Mouse (Mus musculus): ENCODE measurements around the gene Vac14. TPM values are rescaled to one million over a fixed set of nuclear protein-coding genes. Genes with fewer than 3 reads are reported as not detected.

Gene Vac14
- total RNA-seq, 2 experiments from 2014 or later = 23.6 to 24.1 TPM

DNA sequence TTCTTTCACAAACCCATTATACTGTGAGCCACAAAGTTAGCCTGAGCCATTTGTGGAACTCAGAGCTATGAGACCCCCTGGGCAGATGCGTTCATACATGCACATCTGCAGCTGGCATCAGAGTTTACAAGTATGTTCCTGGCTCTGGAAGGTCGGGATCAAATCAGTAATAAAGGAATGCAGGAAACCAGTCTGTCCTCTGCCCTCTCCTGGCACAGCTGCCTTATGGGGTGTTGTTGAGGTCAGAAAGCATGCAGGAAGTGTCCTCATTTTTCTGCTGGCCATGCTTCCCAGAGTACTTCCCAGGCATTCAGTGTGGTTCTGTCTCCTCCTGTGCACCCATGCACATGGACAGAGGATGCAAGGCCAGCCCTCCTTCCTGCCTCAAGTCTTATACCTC lies 54.8 kb downstream of the Vac14 start:
- DNase-seq (ENCODE audit: low spot score in 2 of 2) = no peak
- intact Hi-C loops (cut with DNase I) = no loop called here

DNA sequence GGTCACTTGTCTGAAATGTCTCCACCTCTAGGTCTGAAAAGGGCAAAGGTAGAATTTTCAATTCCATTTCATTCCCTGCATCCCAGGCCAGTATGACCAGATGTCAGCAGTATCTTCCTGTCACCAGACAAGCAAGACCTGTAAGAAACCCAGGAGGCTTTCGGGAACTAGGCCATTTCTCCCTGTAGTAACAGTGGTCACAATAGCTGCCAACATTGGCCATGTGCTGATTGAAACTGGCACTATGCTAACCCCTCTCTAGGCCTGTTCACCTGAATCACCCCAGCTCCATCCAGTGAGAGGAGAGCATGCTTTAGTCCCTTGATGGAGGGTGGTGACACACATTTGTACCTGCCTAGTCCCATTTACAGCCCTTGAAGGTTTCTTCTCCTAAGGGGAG lies 56.2 kb downstream of the Vac14 start:
- intact Hi-C loops (cut with DNase I) = no loop called here
- no peak for DNase-seq (ENCODE audit: low spot score in 2 of 2)

DNA sequence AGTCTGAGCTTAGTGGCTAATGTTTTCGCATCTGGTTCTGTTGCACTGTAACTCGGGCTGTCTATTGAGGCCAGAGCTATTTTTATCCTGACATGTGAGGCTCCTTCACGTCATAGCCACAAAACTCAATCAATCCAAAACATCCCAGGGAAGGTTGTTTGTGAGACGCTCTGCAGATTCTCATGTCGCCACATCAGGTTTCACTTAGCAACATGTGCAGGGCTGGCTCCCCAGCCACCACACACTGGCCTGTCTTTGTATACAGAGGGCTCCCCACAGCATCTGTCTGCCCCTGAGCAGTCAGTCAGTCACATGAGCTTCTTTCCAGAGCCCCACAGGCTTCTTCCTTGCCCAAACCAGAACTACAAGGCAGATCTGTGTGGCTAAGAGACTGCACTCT lies 58.3 kb downstream of the Vac14 start:
- intact Hi-C loops (cut with DNase I) = no loop called here
- no peak for DNase-seq (ENCODE audit: low spot score in 2 of 2)

DNA sequence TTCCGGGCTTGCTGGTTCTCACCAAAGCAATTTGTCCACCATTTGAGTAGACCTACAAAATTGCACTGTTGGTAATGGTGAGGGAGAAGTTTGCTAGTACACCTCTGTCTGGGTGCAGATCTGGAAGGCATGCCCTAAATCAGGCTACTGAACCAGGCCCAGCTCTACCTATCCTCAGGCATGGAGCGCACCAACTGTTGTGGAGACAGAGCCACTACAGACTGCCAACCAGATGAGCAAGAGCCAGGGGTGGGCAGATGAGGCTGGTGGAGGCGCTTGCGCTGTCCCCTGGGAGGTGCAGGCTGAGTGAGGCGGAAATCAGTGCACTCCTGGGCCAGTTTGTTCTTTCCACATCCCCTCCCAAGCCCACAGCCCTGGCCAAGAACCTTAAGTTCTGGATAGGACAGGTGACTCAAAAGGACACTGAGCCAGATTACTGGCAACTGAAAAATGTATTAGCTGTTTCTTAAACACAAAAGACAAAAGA lies 58.8 kb downstream of the Vac14 start:
- intact Hi-C loops (cut with DNase I) = no loop called here
- no peak for DNase-seq (ENCODE audit: low spot score in 2 of 2)

DNA sequence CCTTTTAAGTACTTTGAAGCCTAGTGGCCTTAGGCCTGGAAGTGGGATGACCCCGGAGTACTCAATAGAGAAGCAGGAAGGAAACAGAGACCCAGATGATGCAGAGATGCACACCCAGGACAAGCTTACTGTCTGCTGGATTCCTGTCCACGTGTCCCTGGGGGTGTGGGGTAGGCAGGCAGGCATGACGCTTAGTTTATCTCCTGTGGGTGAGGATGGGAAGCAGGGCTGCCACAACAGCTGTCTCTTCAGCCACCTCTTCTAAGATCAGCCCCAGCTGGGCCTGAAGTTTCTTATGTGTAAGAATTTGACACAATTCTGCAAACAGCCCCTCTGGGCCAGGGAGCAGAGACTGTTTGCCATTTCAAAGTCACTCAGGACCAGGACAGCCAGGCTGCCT lies 60.6 kb downstream of the Vac14 start:
- DNase-seq (ENCODE audit: low spot score in 2 of 2) = peak in 1 of 2 experiments; percentile 33

DNA sequence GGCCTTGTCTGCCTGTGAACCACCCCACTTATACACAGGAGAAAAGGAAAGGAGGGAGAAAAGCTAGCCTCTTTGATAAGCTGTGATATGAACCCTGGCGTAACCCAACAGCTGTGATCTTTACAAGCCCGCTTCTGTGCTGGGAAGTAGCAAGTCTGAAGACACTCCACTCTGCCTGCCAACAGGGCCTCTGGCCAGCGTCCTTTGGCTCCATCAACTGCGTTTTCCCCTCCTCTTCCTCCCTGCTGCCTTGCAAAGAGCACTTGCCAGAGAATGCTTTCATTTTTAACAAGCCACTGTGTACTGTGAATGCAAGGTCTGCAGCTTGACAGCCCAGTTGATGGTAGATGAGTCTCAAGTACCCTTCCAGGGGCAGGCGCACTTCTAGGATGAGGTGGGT lies 69.3 kb downstream of the Vac14 start:
- no peak for DNase-seq (ENCODE audit: low spot score in 2 of 2)
- intact Hi-C loops (cut with DNase I) = no loop called here

More for the DNA sequence above, 60.6 kb downstream of the Vac14 start:
- intact Hi-C loops (cut with DNase I) = no loop called here

DNA sequence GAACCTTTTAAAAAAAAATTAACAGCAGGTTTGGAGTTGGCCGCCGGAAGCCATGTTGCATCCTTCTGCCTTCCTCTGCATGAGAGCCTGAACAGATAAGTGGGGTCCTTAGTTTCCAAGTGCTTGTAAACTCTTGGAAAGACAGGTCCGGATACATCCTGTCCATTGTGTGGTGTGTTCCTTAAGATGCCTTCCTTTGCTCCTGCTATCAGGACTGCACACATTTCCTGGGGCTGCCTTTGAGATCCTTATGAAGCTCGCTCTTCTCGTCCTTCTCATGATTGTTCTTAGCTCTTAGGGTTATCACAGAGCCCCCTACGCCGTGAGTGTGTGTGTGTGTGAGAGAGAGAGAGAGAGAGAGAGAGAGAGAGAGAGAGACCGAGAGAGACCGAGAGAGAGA lies 71.6 kb downstream of the Vac14 start:
- intact Hi-C loops (cut with DNase I) = no loop called here

DNA sequence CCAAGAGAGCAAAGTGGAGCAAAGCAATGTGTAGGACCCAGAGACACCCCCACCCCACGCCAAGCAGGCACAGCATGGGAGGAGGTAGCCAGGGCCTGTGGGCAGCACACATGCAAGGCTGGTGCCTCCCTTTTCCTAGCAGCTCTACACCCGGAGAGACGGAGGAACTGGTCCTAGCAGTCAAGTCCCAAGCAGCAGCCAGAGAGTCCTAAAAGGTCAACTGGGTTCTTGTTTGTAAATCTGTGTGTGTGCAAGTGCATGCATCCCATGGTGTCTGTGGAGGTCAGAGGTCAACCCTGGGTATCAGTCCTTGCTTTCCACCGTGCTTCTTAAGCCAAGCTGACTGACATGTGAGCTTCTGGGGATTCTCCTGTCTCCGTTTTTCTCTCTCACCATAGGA lies 75.8 kb downstream of the Vac14 start:
- DNase-seq (ENCODE audit: low spot score in 2 of 2) = no peak
- intact Hi-C loops (cut with DNase I) = no loop called here

More for the DNA sequence above, 71.6 kb downstream of the Vac14 start:
- DNase-seq (ENCODE audit: low spot score in 2 of 2) = no peak

DNA sequence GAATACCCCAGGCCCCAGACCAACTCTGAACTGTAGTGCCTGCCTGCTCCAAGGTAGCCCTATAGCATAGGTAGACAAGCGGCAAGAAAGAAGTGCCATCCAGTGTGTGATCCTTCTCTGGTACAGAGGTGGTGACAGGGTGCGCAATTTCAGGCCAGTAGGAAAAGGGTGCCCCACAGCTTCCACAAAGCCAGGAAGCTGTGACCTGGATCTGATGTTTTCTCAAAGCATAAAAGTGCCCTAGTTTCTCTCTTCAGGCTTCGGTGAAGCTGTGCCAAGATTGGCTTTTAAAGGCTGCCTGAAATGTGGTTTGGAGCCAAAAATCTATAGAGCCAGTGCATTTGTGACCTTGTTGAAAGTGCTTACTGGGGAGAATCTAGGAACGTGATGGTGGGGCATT lies 76.4 kb downstream of the Vac14 start:
- DNase-seq (ENCODE audit: low spot score in 2 of 2) = no peak
- intact Hi-C loops (cut with DNase I) = no loop called here

DNA sequence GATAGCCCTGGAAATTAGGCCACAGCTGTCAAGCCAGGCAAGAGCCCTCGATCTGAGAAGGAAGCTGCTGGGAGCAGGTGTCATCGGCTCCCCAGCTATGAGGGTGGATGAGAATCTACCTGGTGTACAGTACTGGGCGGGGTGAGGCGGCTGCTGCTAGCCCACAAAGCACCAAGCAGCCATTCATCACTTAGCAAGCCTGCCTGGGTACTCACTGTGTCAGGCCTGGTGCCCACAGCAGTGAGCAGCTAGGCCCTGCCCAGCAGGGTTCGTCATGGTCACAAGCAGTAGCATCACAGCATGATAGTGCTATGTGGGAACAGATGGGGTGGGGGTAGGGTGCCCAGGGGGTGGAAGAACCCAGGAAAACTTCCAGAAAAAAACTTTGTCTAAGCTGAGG lies 77.0 kb downstream of the Vac14 start:
- DNase-seq (ENCODE audit: low spot score in 2 of 2) = peak in 1 of 2 experiments; percentile 30
- intact Hi-C loops (cut with DNase I) = no loop called here

DNA sequence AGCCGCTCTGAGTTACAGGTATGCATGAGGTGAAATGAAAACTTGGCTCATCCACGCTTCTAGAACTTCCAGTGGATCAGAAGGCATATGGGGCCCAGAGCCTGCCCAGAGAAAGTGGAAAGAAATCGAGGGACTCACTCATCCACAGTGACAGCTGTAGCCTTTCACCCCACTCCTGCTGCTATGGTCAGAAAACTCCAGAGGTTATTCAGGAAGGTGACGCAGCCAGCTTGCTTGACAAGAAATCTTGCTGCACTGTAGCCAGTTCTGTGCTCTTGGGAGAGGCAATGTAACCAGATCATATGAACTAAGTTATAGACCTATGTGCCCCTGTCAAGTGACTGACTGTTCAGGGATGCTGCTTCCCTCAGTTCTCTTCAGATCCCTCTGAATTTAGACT lies 77.7 kb downstream of the Vac14 start:
- intact Hi-C loops (cut with DNase I) = loop anchor here (2.0 kb wide), 1 partner anchor 17 kb away; no protein-coding TSS in a partner anchor
- DNase-seq (ENCODE audit: low spot score in 2 of 2) = no peak

DNA sequence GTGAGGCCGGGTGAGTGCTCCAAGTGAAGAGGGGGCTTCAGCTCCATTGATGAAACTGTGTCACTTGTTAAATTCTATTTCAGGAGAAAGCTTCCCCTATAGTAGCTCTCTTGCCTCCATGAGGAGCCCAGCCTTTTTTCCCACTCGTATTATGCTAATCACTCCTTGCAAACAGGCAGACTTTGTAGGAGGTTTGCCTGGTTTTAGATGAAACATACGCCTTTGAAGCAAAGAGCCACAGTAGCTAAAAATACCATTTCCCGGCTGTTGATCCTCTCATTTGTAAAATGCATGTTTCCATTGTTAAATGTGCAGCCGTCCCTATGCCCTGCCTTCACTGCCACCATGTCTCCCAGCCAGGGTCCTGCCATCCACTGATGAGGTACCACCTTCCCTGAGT lies 79.2 kb downstream of the Vac14 start:
- intact Hi-C loops (cut with DNase I) = loop anchor here (2.0 kb wide), 1 partner anchor 15 kb away; no protein-coding TSS in a partner anchor
- no peak for DNase-seq (ENCODE audit: low spot score in 2 of 2)

DNA sequence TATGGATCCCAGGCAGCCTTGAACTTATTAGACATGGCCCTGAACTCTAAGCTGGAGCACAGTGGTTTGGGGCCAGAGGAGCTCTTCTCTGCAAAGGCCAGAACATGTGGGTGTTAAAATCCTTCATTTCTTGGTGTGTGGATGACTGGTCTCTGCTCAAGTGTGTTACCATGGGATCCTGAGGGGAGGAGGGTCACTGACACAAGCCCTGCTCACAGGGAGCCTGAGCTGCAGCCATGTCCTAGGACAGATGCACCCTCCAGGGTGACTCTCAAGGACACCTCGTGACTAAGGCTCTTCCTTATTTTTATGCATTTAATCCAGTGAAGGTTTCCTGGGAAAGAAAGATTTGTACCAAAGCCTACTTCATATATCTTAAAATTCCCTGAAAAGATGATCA lies 79.7 kb downstream of the Vac14 start:
- intact Hi-C loops (cut with DNase I) = no loop called here
- DNase-seq (ENCODE audit: low spot score in 2 of 2) = no peak

DNA sequence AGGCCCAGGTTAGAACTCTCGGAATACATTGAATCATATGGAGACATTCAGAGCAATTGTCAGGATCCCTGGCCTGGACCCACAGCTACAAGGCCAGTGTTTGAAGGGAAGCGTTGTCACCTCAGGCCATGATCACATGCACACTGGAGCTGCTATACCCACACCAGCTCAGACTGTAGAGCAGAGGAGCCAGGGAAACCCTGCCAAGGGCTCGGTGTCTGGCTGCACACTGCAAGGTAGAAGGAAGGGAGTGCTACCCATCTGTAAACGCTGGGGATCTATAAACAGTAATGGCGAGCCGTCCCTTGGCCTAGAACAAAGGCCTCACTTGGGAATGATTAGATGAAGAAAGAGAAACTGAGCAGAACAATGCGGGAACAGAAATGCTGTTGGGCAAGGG lies 81.1 kb downstream of the Vac14 start:
- intact Hi-C loops (cut with DNase I) = no loop called here

DNA sequence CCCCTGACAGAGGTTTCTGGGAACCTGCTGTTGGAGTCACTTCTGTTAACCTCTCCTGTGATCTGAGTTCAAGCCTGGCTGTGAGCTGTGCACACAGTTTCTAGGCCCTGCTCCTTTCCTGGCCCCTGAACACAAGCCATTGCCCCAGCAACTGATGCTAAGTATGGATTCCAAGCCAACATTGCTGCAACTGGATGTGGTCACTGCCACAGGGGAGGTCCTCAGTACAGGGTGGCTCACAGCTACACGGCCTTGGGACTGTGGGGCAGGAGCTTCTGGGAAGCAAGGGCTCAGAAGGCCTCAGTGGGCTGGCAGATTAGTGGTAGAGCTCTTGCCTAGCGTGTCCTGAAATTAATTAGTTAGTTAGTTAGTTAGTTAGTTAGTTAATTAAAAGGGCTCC lies 82.2 kb downstream of the Vac14 start:
- DNase-seq (ENCODE audit: low spot score in 2 of 2) = no peak
- intact Hi-C loops (cut with DNase I) = no loop called here

More for the DNA sequence above, 81.1 kb downstream of the Vac14 start:
- DNase-seq (ENCODE audit: low spot score in 2 of 2) = no peak

DNA sequence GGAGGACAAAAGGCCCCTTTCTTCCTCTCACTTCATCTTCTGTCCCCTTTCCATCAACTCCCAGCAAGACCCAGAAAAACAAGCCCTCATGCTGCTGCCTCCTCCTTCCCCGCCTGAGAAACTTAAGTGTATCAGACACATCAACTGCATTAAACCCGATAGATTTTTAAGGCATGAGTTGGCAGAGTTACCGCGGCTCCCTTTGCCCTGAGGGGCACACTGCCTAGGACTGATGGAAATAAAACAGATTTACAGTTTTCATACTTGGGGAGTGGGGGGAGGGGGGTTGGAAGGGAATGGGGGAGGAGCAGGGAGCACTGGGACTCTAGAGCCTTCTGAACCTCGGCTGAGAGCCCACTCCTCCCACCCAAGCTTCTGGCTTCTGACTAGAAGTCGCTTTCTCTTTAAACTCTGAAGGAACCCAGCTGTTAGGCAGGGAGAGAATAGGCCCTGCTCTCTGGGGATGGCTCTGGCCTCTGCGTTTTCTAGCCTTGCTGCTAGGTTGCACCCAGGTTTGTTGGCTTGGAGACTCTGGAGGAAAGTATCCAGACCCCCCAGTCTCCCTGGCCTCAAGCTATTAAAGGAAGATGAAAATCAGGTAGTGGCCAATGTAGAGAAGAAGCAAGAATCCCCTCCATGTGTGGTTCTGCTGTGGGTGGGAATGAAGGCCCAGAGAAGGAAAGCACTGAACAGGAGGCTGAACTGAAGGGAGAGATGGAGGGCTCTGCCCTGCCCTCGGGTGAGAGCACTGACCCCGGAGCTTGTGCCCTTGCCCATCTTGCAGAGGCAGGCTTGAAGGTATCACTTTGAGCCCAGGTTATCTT lies 84.5 kb downstream of the Vac14 start:
- DNase-seq (ENCODE audit: low spot score in 2 of 2) = no peak
- intact Hi-C loops (cut with DNase I) = no loop called here

DNA sequence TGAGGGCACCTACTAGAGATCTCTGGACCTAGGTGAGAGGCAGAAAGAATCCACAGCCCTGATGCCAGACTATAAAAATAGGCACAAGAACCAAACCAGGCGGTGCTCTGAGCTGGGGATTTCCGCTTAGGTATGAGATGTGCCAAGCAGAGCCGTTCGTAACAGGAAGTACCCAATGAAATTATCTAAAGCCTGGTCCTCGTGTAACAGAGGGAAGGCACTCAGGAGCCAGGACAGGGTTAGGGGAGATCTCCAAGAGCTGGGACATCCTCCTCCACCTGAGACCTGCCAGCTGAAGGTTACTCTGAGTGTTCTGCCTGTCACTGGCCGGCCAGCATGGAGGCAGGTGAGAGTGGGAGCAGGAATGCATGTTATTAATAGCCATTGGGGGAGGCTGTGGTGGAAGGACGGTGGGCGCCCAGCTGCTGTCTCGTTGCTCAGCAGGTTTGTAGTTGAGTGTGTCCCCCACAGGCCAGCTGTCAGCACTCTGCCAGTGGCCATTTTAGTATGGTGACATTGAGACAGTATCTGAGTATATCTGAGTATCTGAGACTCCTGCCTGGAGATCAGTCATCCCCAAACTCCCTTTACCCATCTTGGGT lies 85.2 kb downstream of the Vac14 start:
- intact Hi-C loops (cut with DNase I) = no loop called here

DNA sequence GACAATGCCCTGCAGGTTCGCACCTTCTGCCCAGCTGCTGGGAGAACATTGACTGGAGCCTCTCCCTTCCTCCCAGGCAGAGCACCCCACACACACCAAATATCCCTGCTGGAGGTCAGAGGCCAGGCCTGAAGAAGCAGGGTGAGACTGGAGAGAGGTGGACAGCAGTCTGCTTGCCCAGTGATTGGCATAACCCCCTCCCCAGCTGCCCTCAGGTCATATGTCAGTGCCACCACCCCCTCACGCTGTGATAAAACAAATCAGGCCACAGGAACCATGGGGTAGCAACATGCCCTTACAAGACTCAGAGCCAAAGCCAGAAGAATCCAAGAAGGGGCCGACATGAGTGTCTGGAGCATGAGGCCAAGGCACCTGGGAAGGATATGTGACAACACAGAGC lies 85.7 kb downstream of the Vac14 start:
- intact Hi-C loops (cut with DNase I) = no loop called here

More for the DNA sequence above, 85.2 kb downstream of the Vac14 start:
- DNase-seq (ENCODE audit: low spot score in 2 of 2) = no peak

DNA sequence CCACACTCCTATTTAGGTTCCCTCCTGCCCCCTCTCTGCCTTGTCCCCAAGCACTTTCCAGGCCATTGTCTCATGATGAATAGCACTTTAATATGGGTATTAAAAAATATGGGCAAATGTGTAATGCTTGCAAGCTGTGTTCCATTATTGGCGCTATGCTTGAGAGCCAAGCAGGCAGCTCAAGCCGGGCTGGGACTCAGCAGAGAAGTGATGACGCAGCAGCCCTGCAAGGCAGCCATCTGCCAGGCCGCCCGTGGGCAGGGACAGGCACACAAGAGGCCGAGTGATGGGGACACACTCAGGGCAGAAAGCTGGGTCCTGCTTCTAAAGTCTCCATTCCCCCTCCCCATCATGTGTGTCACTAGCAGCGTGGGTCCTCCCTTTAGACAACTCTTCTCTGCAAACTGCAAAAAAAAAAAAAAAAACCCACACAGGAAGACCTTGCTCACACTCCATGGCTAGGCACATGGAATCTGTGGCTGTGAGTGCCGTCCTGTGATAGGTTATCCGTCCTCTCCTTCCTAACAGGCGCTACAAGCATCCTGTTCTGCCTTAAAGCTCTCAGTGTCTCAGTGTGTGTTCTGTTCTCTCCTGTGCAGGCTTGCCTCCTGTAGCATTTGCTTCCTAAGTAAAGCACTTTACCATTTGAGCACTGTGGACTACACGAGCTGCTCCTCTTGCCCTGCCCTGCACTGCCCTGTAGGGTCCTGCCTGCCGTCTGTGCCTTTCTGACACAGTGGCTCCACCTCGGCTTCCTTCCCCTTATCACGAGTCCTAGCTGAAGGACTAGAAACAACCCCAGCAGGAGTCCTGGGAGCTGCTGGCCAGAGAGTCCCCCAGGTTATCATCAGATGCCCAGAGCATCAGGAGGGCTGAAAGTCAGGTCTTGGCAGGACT lies 87.3 kb downstream of the Vac14 start:
- DNase-seq (ENCODE audit: low spot score in 2 of 2) = peak in 1 of 2 experiments; percentile 43
- intact Hi-C loops (cut with DNase I) = no loop called here

More for the DNA sequence above, 85.7 kb downstream of the Vac14 start:
- no peak for DNase-seq (ENCODE audit: low spot score in 2 of 2)

DNA sequence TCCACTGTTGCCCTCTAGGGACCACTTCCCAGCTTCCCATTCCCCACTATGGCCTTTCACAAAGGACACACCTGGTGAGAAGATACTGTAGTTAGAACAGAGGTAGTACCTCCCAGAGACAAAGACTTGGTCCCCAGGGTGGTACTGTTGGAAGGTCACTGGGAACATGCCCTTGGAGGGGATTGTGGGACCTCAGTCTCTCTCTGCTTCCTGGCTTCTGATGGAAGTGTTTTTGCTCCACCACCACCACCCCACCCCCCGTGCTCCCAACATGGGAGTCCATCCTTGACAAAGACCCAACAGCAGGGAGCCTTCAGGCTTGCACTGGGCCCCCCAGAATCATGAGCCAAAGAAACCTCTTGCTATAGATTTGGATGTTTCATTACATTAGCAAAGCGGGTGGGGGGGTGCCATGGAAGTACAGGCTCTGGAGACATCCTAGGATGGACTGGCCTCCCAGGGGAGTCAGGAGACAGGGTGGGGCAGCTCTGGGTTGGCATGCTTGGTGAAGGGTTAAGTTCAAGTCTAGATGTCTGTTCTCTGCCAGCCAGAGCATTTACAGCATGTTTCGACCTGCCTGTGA lies 88.0 kb downstream of the Vac14 start:
- DNase-seq (ENCODE audit: low spot score in 2 of 2) = no peak
- intact Hi-C loops (cut with DNase I) = no loop called here
